Mouse (Mus musculus): ENCODE results near the gene Acer3. TPM values are rescaled to one million over a fixed set of nuclear protein-coding genes. Genes with fewer than 3 reads are reported as not detected.

Acer3 gene
- polyA plus RNA-seq, 1 experiment from 2014 or later = 10.6 TPM

GRCm38 (mm10) chr7:98331932-98332331, 10.9 kb upstream of the Acer3 start:
- no peaks in the 10 kb centered on the region; the same call in 1 of the 2 replicates for H3K27me3 ChIP-seq
- H3K9ac ChIP-seq = no peak overlapping the region
- H3K27ac ChIP-seq = no peak overlapping the region
- WGBS = 79% methylated on average over 3 of the region's 3 CpGs
- no peaks in the 10 kb centered on the region for H3K4me1 ChIP-seq
- H3K36me3 ChIP-seq (replicated peaks) = no peaks in the 10 kb centered on the region
- no peaks in the 10 kb centered on the region for H3K9me3 ChIP-seq
- ATAC-seq (ENCODE audit: low FRiP score) = no peak
- H3K4me3 ChIP-seq (replicated peaks) = no peak overlapping the region
- H3K4me2 ChIP-seq = no peak overlapping the region

- ATAC-seq (ENCODE audit: low FRiP score) = no peak
- H3K4me1 ChIP-seq = no peaks in the 10 kb centered on the region
- H3K4me2 ChIP-seq = no peak overlapping the region
- H3K27ac ChIP-seq = no peak overlapping the region
- no peak overlapping the region for H3K9ac ChIP-seq
- H3K36me3 ChIP-seq (replicated peaks) = no peaks in the 10 kb centered on the region
- 90% methylated on average over 2 of the region's 2 CpGs for WGBS
- H3K9me3 ChIP-seq = no peaks in the 10 kb centered on the region
- H3K27me3 ChIP-seq = peaks cover 4% of the 10 kb centered on the region; the same call in 1 of the 2 replicates
- no peak overlapping the region for H3K4me3 ChIP-seq (replicated peaks)
Measured at GRCm38 (mm10) chr7:98330375-98331002, 9.5 kb upstream of the Acer3 start.

DNA sequence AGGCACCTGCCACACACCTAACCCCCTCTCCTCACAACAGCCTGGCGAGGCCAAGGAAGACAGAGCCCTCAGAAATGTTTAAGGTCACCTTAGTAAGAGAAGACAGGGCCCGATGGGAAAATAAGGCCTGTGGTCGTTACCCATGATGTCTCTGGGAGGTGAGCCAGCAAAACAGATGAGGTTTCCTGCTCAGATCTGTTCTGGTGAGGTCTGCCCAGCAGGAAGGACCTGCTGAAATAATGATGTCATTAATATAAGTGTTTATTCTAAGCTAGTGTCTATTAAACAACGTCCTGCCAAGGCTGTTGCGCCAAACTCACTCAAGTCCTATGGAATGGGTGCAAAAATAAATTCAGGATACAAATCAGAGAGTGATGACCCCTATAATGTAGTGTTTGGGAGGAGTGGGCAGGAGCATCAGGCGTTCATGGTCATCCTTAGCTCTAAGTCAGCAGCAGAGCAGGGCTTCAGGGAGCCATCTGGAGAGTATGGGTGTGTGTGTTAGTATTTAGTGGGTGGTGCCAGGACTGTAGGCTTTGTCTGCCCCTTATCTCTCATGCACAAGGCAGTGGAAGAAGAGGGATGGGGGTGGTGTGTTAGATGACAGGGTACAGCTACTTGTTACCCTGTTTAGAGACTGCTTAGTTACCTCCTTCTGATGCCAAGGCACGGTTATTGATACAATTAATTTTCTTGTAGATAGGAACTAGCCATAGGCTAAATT, 8.8 kb upstream of the Acer3 start:
- no peak overlapping the region for H3K27ac ChIP-seq
- H3K27me3 ChIP-seq = peaks cover 4% of the 10 kb centered on the region; the same call in 1 of the 2 replicates
- H3K4me3 ChIP-seq (replicated peaks) = no peak overlapping the region
- H3K36me3 ChIP-seq (replicated peaks) = no peaks in the 10 kb centered on the region
- H3K9ac ChIP-seq = no peak overlapping the region
- no peak for ATAC-seq (ENCODE audit: low FRiP score)
- H3K9me3 ChIP-seq = no peaks in the 10 kb centered on the region
- H3K4me2 ChIP-seq = no peak overlapping the region
- H3K4me1 ChIP-seq = no peaks in the 10 kb centered on the region
- WGBS = 87% methylated on average over 7 of the region's 7 CpGs

GRCm38 (mm10) chr7:98328311-98328710, 7.3 kb upstream of the Acer3 start:
- H3K27ac ChIP-seq = no peak overlapping the region
- ATAC-seq (ENCODE audit: low FRiP score) = no peak
- WGBS = 48% methylated on average over 2 of the region's 2 CpGs

GRCm38 (mm10) chr7:98326051-98326450, 5.0 kb upstream of the Acer3 start:
- H3K4me1 ChIP-seq = peaks cover 7% of the 10 kb centered on the region
- WGBS = 85% methylated on average over 7 of the region's 7 CpGs
- H3K27ac ChIP-seq = no peak overlapping the region
- ATAC-seq (ENCODE audit: low FRiP score) = no peak
- no peak overlapping the region for H3K4me2 ChIP-seq
- no peaks in the 10 kb centered on the region for H3K36me3 ChIP-seq (replicated peaks)
- H3K9ac ChIP-seq = no peak overlapping the region
- peaks cover 4% of the 10 kb centered on the region; the same call in 1 of the 2 replicates for H3K27me3 ChIP-seq
- no peak overlapping the region for H3K4me3 ChIP-seq (replicated peaks)
- no peaks in the 10 kb centered on the region for H3K9me3 ChIP-seq

More at GRCm38 (mm10) chr7:98328311-98328710, 7.3 kb upstream of the Acer3 start:
- Histone ChIP-seq H3K4me1 (peaks cover 5% of the 10 kb centered on the region), H3K27me3 (peaks cover 4% of the 10 kb centered on the region; the same call in 1 of the 2 replicates), H3K4me2 (no peak overlapping the region), H3K36me3 (replicated peaks) (no peaks in the 10 kb centered on the region), H3K9me3 (no peaks in the 10 kb centered on the region), H3K9ac (no peak overlapping the region), H3K4me3 (replicated peaks) (no peak overlapping the region)

- Histone ChIP-seq H3K4me1 (peaks cover 7% of the 10 kb centered on the region), H3K4me3 (replicated peaks) (no peak overlapping the region), H3K27ac (no peak overlapping the region), H3K27me3 (peaks cover 4% of the 10 kb centered on the region; the same call in 1 of the 2 replicates), H3K9me3 (no peaks in the 10 kb centered on the region), H3K9ac (no peak overlapping the region), H3K36me3 (replicated peaks) (no peaks in the 10 kb centered on the region), H3K4me2 (no peak overlapping the region)
- no peak for ATAC-seq (ENCODE audit: low FRiP score)
- 81% methylated on average over 1 of the region's 1 CpGs for WGBS
Measured at GRCm38 (mm10) chr7:98324228-98324627, 3.2 kb upstream of the Acer3 start.

- 35% methylated on average over 5 of the region's 5 CpGs for WGBS
Measured at GRCm38 (mm10) chr7:98323288-98324019, 2.4 kb upstream of the Acer3 start.

GRCm38 (mm10) chr7:98322415-98322814, 1.4 kb upstream of the Acer3 start:
- WGBS = 80% methylated on average over 3 of the region's 3 CpGs

More at GRCm38 (mm10) chr7:98323288-98324019, 2.4 kb upstream of the Acer3 start:
- Histone ChIP-seq H3K4me1 (peaks cover 7% of the 10 kb centered on the region), H3K4me3 (replicated peaks) (no peak overlapping the region), H3K9me3 (no peaks in the 10 kb centered on the region), H3K27me3 (peaks cover 4% of the 10 kb centered on the region; the same call in 1 of the 2 replicates), H3K4me2 (no peak overlapping the region), H3K9ac (no peak overlapping the region), H3K27ac (no peak overlapping the region), H3K36me3 (replicated peaks) (no peaks in the 10 kb centered on the region)
- peak; percentile 41; the same call in 1 of the 2 replicates for ATAC-seq (ENCODE audit: low FRiP score)

DNA sequence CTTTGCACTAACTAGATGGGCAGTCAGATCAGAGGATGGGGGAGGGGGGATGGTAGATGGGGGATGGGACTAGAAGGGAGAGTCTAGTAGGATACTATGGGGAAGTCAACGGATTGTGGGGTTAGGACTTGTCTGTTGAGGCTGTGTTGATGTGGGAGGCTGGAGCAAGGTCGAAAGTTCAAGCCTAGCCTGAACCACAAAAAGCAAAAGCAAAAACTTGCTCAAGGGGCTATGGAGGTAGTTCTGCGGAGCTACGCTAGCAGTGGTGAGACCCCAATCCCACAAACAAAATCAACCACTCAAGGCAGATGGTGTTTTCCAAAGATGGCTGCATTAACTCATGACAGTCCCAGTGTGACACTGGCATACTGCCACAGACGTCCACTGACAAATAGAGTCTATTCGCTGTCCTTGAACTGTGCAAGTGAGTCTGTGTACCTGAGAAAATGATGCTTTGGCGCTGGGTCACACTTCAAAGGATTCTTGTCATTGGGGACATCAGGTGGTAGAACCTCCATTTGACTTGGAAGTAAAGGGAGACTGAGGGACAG, 927 bp downstream of the Acer3 start:
- no peak overlapping the region for H3K9ac ChIP-seq

More at GRCm38 (mm10) chr7:98322415-98322814, 1.4 kb upstream of the Acer3 start:
- Histone ChIP-seq H3K9ac (no peak overlapping the region), H3K27me3 (peaks cover 4% of the 10 kb centered on the region; the same call in 1 of the 2 replicates), H3K9me3 (no peaks in the 10 kb centered on the region), H3K4me3 (replicated peaks) (no peak overlapping the region), H3K36me3 (replicated peaks) (no peaks in the 10 kb centered on the region), H3K4me2 (no peak overlapping the region), H3K27ac (no peak overlapping the region), H3K4me1 (peaks cover 7% of the 10 kb centered on the region)
- ATAC-seq (ENCODE audit: low FRiP score) = no peak

GRCm38 (mm10) chr7:98316568-98316967, 4.4 kb downstream of the Acer3 start:
- Histone ChIP-seq H3K9me3 (no peaks in the 10 kb centered on the region), H3K27me3 (no peaks in the 10 kb centered on the region), H3K9ac (no peak overlapping the region), H3K4me1 (no peaks in the 10 kb centered on the region), H3K36me3 (replicated peaks) (no peaks in the 10 kb centered on the region), H3K4me3 (replicated peaks) (no peak overlapping the region), H3K27ac (no peak overlapping the region), H3K4me2 (no peak overlapping the region)
- 49% methylated on average over 2 of the region's 2 CpGs for WGBS
- no peak for ATAC-seq (ENCODE audit: low FRiP score)

More for the DNA sequence above, 927 bp downstream of the Acer3 start:
- Histone ChIP-seq H3K9me3 (no peaks in the 10 kb centered on the region), H3K4me1 (peaks cover 7% of the 10 kb centered on the region), H3K4me3 (replicated peaks) (no peak overlapping the region), H3K27me3 (no peaks in the 10 kb centered on the region), H3K4me2 (no peak overlapping the region), H3K36me3 (replicated peaks) (no peaks in the 10 kb centered on the region), H3K27ac (no peak overlapping the region)
- 87% methylated on average over 7 of the region's 7 CpGs for WGBS
- no peak for ATAC-seq (ENCODE audit: low FRiP score)

- H3K27me3 ChIP-seq = no peaks in the 10 kb centered on the region
- WGBS = 88% methylated on average over 2 of the region's 2 CpGs
Measured at GRCm38 (mm10) chr7:98315087-98315486, 5.9 kb downstream of the Acer3 start.

More at GRCm38 (mm10) chr7:98315087-98315486, 5.9 kb downstream of the Acer3 start:
- Histone ChIP-seq H3K27ac (no peak overlapping the region), H3K36me3 (replicated peaks) (no peaks in the 10 kb centered on the region), H3K4me2 (no peak overlapping the region), H3K9ac (no peak overlapping the region), H3K4me1 (no peaks in the 10 kb centered on the region), H3K4me3 (replicated peaks) (no peak overlapping the region), H3K9me3 (no peaks in the 10 kb centered on the region)
- no peak for ATAC-seq (ENCODE audit: low FRiP score)

Measured in forebrain, embryonic 12.5 days (tissue).